Comparison of ENCODE assay signal across 25 mouse cellular contexts in genomic region chr2:144382624-144383138, GRCm38 (mm10). TPM values are rescaled to one million over a fixed set of nuclear protein-coding genes. Genes with fewer than 3 reads are reported as not detected.
DNase-seq lines count a peak whose midpoint lies in the region; ATAC-seq and TF ChIP-seq lines count a peak whose summit lies in the region.
"Had no signal": no experiment of that assay in that cellular context is flagged by ENCODE, and none has a peak within 500 bp of the region (broad histone marks: within the 10 kb centered on the region; RNA-seq: fewer than 3 reads in every experiment).

No protein-coding gene starts in this region.

- no peak overlapping the region for H3K27ac ChIP-seq in liver, embryonic 11.5 days (ENCODE audit: low read depth, low read length)
- H3K27ac ChIP-seq in liver, embryonic 15.5 days (replicated peaks), result 0 out of 2 replicates have a peak overlapping the region, but pooled peaks have one; percentile 46
- H3K27ac ChIP-seq in stomach, postnatal 0 days (replicated peaks), result no peak overlapping the region
- H3K27ac ChIP-seq: embryonic facial prominence, embryonic 12.5 days; heart, embryonic 13.5 days; hindbrain, embryonic 15.5 days had no signal

- peak; percentile 80 for DNase-seq in heart, adult 11 months
- DNase-seq in heart, adult 9 months (ENCODE audit: low spot score in 2 of 2), result no peak
- no peak for DNase-seq in liver, embryonic 11.5 days (ENCODE audit: low spot score)
- no peak for DNase-seq in kidney, adult 8-10 months
- DNase-seq in layer of hippocampus, postnatal 14 days (ENCODE audit: low spot score in 2 of 2), result no peak
- DNase-seq in stomach, postnatal 0 days (ENCODE audit: low spot score), result no peak
- DNase-seq: adrenal gland, postnatal 25 days; cerebellum, adult 8-10 months; cerebellum, postnatal 25 days; gastrocnemius, postnatal 10 days; heart, postnatal 36 days had no signal

- TF ChIP-seq CTCF in stomach, postnatal 0 days (IDR thresholded peaks at IDR 0.05; ENCODE audit: low read depth), result no peak

- WGBS in liver, embryonic 11.5 days, result 69% methylated on average over 7 of the region's 7 CpGs
- 53% methylated on average over 7 of the region's 7 CpGs for WGBS in liver, embryonic 15.5 days (ENCODE audit: insufficient replicate concordance)
- WGBS in stomach, postnatal 0 days, result 73% methylated on average over 7 of the region's 7 CpGs

- H3K9ac ChIP-seq in liver, embryonic 11.5 days (ENCODE audit: low read depth, low read length), result no peak overlapping the region
- no peak overlapping the region for H3K9ac ChIP-seq in liver, embryonic 15.5 days
- no peak overlapping the region for H3K9ac ChIP-seq in stomach, postnatal 0 days (ENCODE audit: low read length)
- H3K9ac ChIP-seq: embryonic facial prominence, embryonic 12.5 days; heart, embryonic 13.5 days; hindbrain, embryonic 15.5 days had no signal

- peaks cover 4% of the 10 kb centered on the region; the same call in 1 of the 2 replicates for H3K4me1 ChIP-seq in liver, embryonic 11.5 days (replicated peaks; ENCODE audit: control insufficient read depth, insufficient read depth, low read length)
- peaks cover 21% of the 10 kb centered on the region for H3K4me1 ChIP-seq in liver, embryonic 15.5 days (replicated peaks)
- H3K4me1 ChIP-seq in stomach, postnatal 0 days (replicated peaks; ENCODE audit: control insufficient read depth, insufficient read depth), result no peaks in the 10 kb centered on the region
- H3K4me1 ChIP-seq: embryonic facial prominence, embryonic 12.5 days; hindbrain, embryonic 15.5 days had no signal

- no peaks in the 10 kb centered on the region for H3K27me3 ChIP-seq in liver, embryonic 11.5 days (replicated peaks; ENCODE audit: control insufficient read depth, insufficient read depth, low read length)
- H3K27me3 ChIP-seq in liver, embryonic 15.5 days, result no peaks in the 10 kb centered on the region
- H3K27me3 ChIP-seq in stomach, postnatal 0 days (ENCODE audit: control insufficient read depth, insufficient read depth, low read length), result no peaks in the 10 kb centered on the region
- H3K27me3 ChIP-seq: CH12.LX; embryonic facial prominence, embryonic 12.5 days; heart, embryonic 13.5 days; hindbrain, embryonic 15.5 days; Patski had no signal

- no peak overlapping the region for H3K4me3 ChIP-seq in liver, embryonic 11.5 days (ENCODE audit: low read depth, low read length)
- no peak overlapping the region for H3K4me3 ChIP-seq in liver, embryonic 15.5 days (replicated peaks)
- H3K4me3 ChIP-seq in stomach, postnatal 0 days (ENCODE audit: low read depth, low read length), result no peak overlapping the region
- H3K4me3 ChIP-seq: embryonic facial prominence, embryonic 12.5 days; heart, embryonic 13.5 days; hindbrain, embryonic 15.5 days had no signal

- ATAC-seq in liver, embryonic 11.5 days (replicated peaks; ENCODE audit: low FRiP score), result peak; percentile 62
- peak; percentile 83 for ATAC-seq in liver, embryonic 15.5 days (ENCODE audit: insufficient read depth)
- ATAC-seq in megakaryocyte-erythroid progenitor cell, adult 5-6 weeks (replicated peaks; ENCODE audit: low FRiP score, low TSS enrichment, poor library complexity, severe bottlenecking), result peak; percentile 83
- ATAC-seq in stomach, postnatal 0 days (ENCODE audit: low FRiP score, low TSS enrichment), result no peak
- ATAC-seq: activated CD4-positive, CD25-positive, alpha-beta regulatory T cell, adult 4 months; forebrain, embryonic 14.5 days; Patski had no signal

- TF ChIP-seq EP300 in stomach, postnatal 0 days (optimal IDR thresholded peaks at IDR 0.05), result no peak

- peaks cover 40% of the 10 kb centered on the region for H3K36me3 ChIP-seq in liver, embryonic 11.5 days (ENCODE audit: control insufficient read depth, insufficient read depth, low read length)
- peaks cover 81% of the 10 kb centered on the region for H3K36me3 ChIP-seq in liver, embryonic 15.5 days (replicated peaks)
- peaks cover 17% of the 10 kb centered on the region for H3K36me3 ChIP-seq in stomach, postnatal 0 days (ENCODE audit: control insufficient read depth, insufficient read depth, low read length)

- H3K9me3 ChIP-seq in liver, embryonic 11.5 days (ENCODE audit: control insufficient read depth, low read length), result no peaks in the 10 kb centered on the region
- H3K9me3 ChIP-seq in liver, embryonic 15.5 days (replicated peaks), result no peaks in the 10 kb centered on the region
- H3K9me3 ChIP-seq in stomach, postnatal 0 days (ENCODE audit: control insufficient read depth, low read length), result no peaks in the 10 kb centered on the region
- H3K9me3 ChIP-seq: embryonic facial prominence, embryonic 12.5 days; heart, embryonic 13.5 days; hindbrain, embryonic 15.5 days had no signal

- no peak overlapping the region for H3K4me2 ChIP-seq in liver, embryonic 11.5 days
- no peak overlapping the region for H3K4me2 ChIP-seq in liver, embryonic 15.5 days
- no peak overlapping the region for H3K4me2 ChIP-seq in stomach, postnatal 0 days (replicated peaks; ENCODE audit: low read depth)
- H3K4me2 ChIP-seq: embryonic facial prominence, embryonic 12.5 days; heart, embryonic 13.5 days; hindbrain, embryonic 15.5 days had no signal

RNA-seq across cellular contexts. Expression of gene Pet117, which starts 13.9 kb away (rescaled TPM):
- polyA plus RNA-seq in liver, embryonic 11.5 days (2014; fragmentation: Nextera tagmentation; extraction: Ambion mirVana), result 0.40 and 0.80 TPM in 2 replicates
- 1.3 and 1.7 TPM in 2 replicates for polyA plus RNA-seq in liver, embryonic 15.5 days (2015; fragmentation: Nextera tagmentation; extraction: Ambion mirVana)
- not detected in 2 replicates for total RNA-seq in megakaryocyte-erythroid progenitor cell, adult 5-6 weeks (2014; fragmentation: Nextera tagmentation)
- 2.4 TPM in 1 of 2 replicates, not detected in the other for total RNA-seq in megakaryocyte-erythroid progenitor cell, adult 5-6 weeks (2017)
- total RNA-seq in layer of hippocampus, postnatal 14 days (2021), result 1 to 10 TPM; 5.1 to 8.4 TPM
- 2.4 and 2.5 TPM in 2 replicates for polyA plus RNA-seq in stomach, postnatal 0 days (2015; fragmentation: Nextera tagmentation; extraction: Ambion mirVana)
- total RNA-seq: CH12.LX had no signal
- polyA plus RNA-seq: cortical plate, adult 2 months; embryonic facial prominence, embryonic 12.5 days had no signal

RNA-seq across cellular contexts. Expression of gene Kat14, which starts 13.9 kb away (rescaled TPM):
- 33.5 and 34.8 TPM in 2 replicates for polyA plus RNA-seq in liver, embryonic 11.5 days (2014; fragmentation: Nextera tagmentation; extraction: Ambion mirVana)
- 14.0 and 17.1 TPM in 2 replicates for polyA plus RNA-seq in liver, embryonic 15.5 days (2015; fragmentation: Nextera tagmentation; extraction: Ambion mirVana)
- 62.3 and 96.4 TPM in 2 replicates for total RNA-seq in megakaryocyte-erythroid progenitor cell, adult 5-6 weeks (2014; fragmentation: Nextera tagmentation)
- total RNA-seq in megakaryocyte-erythroid progenitor cell, adult 5-6 weeks (2017), result 29.8 and 33.6 TPM in 2 replicates
- 10 to 100 TPM; 26.6 to 27.6 TPM for total RNA-seq in layer of hippocampus, postnatal 14 days (2021)
- 20.9 and 21.4 TPM in 2 replicates for polyA plus RNA-seq in stomach, postnatal 0 days (2015; fragmentation: Nextera tagmentation; extraction: Ambion mirVana)

RNA-seq across cellular contexts. Expression of gene Ovol2, which starts 50.7 kb away (rescaled TPM):
- polyA plus RNA-seq in liver, embryonic 11.5 days (2014; fragmentation: Nextera tagmentation; extraction: Ambion mirVana), result 0.14 TPM in 1 of 2 replicates, not detected in the other
- polyA plus RNA-seq in liver, embryonic 15.5 days (2015; fragmentation: Nextera tagmentation; extraction: Ambion mirVana), result not detected in 2 replicates
- not detected in 2 replicates for total RNA-seq in megakaryocyte-erythroid progenitor cell, adult 5-6 weeks (2014; fragmentation: Nextera tagmentation)
- total RNA-seq in megakaryocyte-erythroid progenitor cell, adult 5-6 weeks (2017), result not detected in 2 replicates
- total RNA-seq in layer of hippocampus, postnatal 14 days (2021), result under 1 TPM; 0.35 to 0.91 TPM
- 9.8 and 11.9 TPM in 2 replicates for polyA plus RNA-seq in stomach, postnatal 0 days (2015; fragmentation: Nextera tagmentation; extraction: Ambion mirVana)
- total RNA-seq: adrenal gland, adult 18-20 months; adrenal gland, postnatal 25 days; CH12.LX; gastrocnemius, postnatal 10 days; gastrocnemius, postnatal 4 days; heart, adult 8-10 months; heart, postnatal 36 days had no signal
- polyA plus RNA-seq: activated CD4-positive, CD25-positive, alpha-beta regulatory T cell, adult 4 months; forebrain, embryonic 14.5 days; heart, postnatal 0 days; hindbrain, embryonic 15.5 days; Patski had no signal
